Mouse (Mus musculus): ENCODE measurements around the gene Nfkb1.

The Nfkb1 gene

GRCm38 (mm10) chr3:135691191-135692131, at the start of gene Nfkb1:
Gene Nfkb1, minus strand, starts transcription at chr3:135691547.
- 4% methylated on average over 100 of the region's 102 CpGs for WGBS

DNA sequence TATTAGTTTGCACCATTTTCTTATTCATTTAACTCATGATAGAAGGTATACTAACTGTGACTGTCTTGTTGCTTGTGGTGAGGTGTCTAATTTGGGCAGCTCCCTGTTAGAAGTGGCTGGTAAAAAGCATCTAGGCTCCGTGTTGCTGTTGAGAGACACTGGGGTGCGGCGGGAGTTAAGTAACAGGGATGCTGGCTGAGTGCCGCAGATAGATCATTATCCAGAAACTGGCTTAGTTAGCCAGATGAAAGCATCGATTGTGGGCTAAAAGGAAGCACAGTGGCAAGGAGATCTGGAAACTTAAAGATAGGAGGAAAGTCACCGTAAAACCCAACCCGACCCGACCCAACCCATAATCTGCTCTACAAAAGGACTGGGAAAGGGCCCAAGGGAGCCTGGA, 49.4 kb upstream of the Nfkb1 start:
- WGBS: 56% methylated on average over 8 of the region's 8 CpGs

DNA sequence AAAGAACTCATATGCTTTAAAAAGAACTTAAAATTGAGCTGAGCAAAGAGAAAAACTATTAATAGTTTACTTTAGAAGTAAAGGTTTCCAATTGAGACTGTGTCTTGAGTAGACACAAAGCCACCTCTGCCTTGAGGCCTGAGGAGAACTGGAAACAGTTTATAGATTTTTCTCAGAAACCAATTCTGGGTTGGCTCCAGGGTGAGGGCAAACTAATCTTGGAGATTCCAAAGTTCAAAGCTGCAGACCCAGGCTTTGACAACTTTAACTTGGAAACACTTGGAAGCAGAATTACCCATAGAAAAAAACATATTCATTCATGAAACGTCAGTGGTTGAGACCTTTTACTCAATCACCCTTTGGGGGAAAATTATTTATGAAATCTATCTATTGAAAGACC, 43.4 kb upstream of the Nfkb1 start:
- WGBS: 68% methylated on average over 1 of the region's 1 CpGs

- 86% methylated on average over 10 of the region's 10 CpGs for WGBS
Measured at GRCm38 (mm10) chr3:135732747-135733445, 41.5 kb upstream of the Nfkb1 start.

DNA sequence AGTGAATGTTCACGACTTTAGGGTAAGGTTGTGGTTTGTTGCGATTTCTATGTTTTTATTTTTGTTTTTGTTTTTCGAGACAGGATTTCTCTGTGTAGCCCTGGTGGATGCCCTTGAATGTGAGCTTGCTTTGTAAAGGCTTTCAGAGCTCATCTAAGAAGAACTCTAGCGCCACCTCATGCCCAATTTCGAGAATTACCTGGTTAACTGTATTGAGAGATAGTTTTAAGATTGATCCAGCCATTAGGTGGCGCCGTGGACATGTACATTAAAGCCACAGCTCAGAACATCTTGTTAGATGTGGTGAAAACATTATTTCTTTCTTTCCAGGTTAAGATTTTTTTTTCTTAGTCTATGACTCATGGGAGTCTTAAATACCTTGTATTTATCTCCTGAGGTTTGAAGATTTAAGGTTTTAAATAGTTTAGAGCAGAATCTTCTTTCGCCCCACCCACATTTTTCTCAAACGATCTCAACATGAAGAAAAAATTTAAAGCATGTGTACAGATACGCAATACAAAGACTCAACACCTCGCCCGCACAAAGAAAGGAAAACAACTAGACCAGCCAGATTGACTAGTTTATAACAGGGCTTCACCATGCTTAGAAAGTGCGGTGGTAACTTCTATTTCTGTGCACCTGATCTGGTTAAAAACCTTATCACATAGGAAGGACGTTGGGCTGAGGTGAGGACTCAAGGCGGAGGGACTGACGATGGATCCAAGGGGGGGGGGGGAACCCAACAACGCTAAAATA, 40.1 kb upstream of the Nfkb1 start:
- 17% methylated on average over 17 of the region's 17 CpGs for WGBS

- 41% methylated on average over 9 of the region's 9 CpGs for WGBS
Measured at GRCm38 (mm10) chr3:135730790-135731189, 39.4 kb upstream of the Nfkb1 start.

- WGBS: 61% methylated on average over 5 of the region's 5 CpGs
Measured at GRCm38 (mm10) chr3:135729575-135729974, 38.2 kb upstream of the Nfkb1 start.

DNA sequence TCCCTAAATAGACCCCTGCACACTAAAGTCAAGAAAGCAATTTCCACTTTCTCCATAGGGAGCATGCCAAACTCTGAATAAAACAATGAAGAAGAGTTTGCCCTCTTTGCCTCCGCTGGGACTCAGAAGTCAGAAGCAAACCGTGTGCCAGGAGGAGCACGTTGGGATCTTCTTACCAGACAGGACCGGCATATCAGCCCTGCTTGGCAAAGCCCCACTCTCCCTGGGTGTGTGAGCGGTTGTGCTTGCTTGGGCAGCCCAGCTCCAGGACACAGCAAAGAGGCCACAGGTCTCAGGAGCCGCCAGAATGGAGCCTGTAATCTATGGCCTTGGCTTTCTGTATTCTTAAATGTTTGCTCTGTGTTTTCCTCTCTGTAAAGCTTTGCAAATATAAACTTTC, 37.6 kb upstream of the Nfkb1 start:
- 74% methylated on average over 6 of the region's 6 CpGs for WGBS

- WGBS: 96% methylated on average over 10 of the region's 10 CpGs
Measured at GRCm38 (mm10) chr3:135727339-135727738, 36.0 kb upstream of the Nfkb1 start.

- WGBS: 77% methylated on average over 7 of the region's 7 CpGs
Measured at GRCm38 (mm10) chr3:135726521-135727275, 35.4 kb upstream of the Nfkb1 start.

DNA sequence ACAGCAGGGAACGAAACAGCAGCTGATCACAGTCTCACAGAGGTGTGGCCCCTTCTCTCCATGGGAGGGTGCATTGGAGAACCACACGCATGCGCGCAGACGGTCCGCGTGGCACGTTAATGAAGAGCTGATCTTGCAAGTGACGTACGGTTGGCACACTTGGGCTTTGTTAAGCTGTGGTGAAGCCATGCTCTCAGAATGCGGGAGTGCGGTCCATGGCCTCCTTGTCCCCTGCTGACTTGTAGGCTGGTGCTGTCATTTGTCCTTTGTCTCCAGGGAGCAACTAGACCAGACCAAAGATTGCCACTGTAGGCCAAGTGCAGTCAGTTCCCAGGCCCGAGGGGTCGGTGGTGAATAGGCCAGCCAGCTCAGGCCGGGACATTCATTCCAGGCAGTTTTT, 34.7 kb upstream of the Nfkb1 start:
- WGBS: 77% methylated on average over 15 of the region's 15 CpGs

GRCm38 (mm10) chr3:135722104-135722503, 30.8 kb upstream of the Nfkb1 start:
- WGBS: 95% methylated on average over 2 of the region's 2 CpGs

DNA sequence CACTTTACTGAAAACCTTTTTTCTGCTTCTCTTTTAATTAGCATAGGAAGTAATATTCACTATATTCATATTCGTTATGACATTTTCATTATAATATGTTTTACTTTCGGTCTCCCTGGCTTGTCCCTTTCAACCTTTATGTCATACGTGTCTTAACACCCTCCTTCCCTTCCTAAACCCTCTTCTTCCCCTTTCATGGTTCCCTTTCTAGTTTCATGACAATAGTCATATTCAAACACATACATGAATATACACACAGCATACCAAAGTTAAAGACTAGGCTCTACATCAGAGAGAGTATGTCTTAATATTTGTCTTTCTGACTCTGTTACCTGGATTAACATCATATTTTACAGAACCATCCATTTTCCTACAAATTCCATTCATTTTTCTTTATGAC, 28.6 kb upstream of the Nfkb1 start:
- 92% methylated on average over 3 of the region's 3 CpGs for WGBS

DNA sequence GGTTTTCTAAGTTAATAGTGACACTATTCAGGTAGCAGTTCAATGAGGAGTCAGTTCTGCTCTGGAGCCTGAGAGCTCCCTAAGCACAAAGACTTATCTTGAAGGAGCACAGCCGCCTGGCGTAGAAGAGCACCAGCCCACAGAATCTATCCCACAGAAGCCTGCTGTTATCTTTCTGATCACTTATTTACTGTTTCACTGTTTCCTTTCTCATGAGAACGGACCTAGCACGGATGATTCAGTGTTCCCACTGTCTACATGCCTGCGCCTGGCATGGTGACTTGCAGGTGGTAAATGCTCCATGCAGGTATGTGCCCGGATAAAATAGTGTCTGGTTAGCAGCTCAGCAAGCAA, 27.8 kb upstream of the Nfkb1 start:
- 87% methylated on average over 6 of the region's 6 CpGs for WGBS

GRCm38 (mm10) chr3:135718323-135719178, 27.2 kb upstream of the Nfkb1 start:
- WGBS: 70% methylated on average over 6 of the region's 6 CpGs

- 37% methylated on average over 3 of the region's 4 CpGs for WGBS
Measured at GRCm38 (mm10) chr3:135713016-135713950, 21.9 kb upstream of the Nfkb1 start.

- WGBS: 57% methylated on average over 4 of the region's 4 CpGs
Measured at GRCm38 (mm10) chr3:135711613-135712012, 20.3 kb upstream of the Nfkb1 start.

DNA sequence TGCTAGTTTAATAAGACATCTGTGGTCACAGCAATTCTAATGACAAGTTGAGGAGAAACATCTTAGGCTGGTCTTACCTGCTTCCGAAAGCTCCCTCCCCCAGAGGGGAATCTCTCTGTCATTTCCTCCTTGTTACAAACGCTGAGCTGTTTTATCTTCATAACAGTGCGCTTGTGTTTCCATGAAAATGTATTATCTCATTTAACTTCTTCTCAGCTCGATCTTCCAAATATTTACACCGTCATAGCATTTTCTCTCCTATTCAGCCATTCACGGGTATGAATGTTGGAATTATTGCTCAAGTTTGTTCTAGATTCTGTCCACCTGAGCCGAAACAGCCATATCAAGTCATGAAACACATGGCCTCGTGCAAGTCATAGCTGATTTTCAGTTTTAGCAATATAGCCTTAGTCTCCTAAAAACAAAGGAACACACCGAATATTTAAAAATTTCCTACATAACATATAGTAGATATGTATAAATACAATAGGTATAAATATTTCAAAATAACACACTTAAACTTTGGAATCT, 19.8 kb upstream of the Nfkb1 start:
- WGBS: 89% methylated on average over 9 of the region's 9 CpGs

GRCm38 (mm10) chr3:135703307-135703706, 12.0 kb upstream of the Nfkb1 start:
- WGBS: 66% methylated on average over 2 of the region's 2 CpGs
